Mouse (Mus musculus): Measurements from ENCODE around the gene Vmn2r103. TPM values are rescaled to one million over a fixed set of nuclear protein-coding genes. Genes with fewer than 3 reads are reported as not detected.

Vmn2r103 gene
- not detected in 2 replicates for polyA plus RNA-seq (2015; fragmentation: Nextera tagmentation; extraction: Ambion mirVana)

DNA sequence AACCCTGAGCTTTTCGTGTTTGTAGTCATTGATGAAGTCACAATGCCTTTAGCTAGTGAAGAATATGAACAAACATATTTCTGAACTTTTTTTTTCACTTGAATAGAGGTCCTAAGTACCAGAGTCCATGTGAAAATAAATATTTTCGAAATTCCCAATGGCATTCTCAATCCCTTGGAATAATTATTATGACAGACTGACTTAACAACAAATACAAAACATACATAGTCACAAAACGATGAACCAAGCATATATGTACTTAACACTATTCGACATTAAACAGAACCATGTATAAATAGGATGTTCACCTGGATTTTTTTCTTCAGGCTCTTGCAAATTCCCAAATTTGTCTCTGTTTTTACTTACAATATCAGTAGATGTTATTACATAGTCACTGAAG lies at the start of gene Vmn2r103:
Gene Vmn2r103 (plus strand): TSS at position 301 of the 400 bp plus-strand sequence.
- Histone ChIP-seq H3K4me3 (no peak within 1 kb of the TSS), H3K9me3 (no peaks in the 10 kb centered on the region), H3K4me2 (no peak within 1 kb of the TSS), H3K27me3 (no peaks in the 10 kb centered on the region), H3K27ac (no peak within 1 kb of the TSS), H3K9ac (no peak within 1 kb of the TSS), H3K36me3 (no peaks in the 10 kb centered on the region), H3K4me1 (no peaks in the 10 kb centered on the region)
- 50% methylated on average over 4 of the region's 4 CpGs for WGBS
- no peak for ATAC-seq (ENCODE audit: insufficient number of reproducible peaks, low FRiP score, low TSS enrichment, low read depth)

DNA sequence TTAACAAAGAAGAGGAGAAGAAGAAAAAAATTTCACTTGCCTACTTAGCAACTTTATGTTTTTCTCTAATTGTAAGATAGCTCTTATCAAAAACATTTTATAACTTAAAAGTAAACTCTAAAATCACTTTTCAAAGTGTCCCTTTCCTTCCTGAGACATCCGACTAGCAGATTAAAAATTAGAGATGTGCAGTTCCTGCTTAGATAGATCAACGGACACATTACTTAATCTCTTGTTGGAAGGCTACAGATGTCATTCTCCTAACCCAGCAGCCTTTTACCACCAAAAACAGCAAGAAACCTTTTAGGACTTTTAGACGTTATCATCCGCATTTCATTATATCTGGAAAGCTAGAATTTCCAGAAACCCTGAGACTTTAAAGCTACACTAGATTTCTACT lies 5.8 kb downstream of the Vmn2r103 start:
- Histone ChIP-seq H3K9me3 (no peaks in the 10 kb centered on the region), H3K9ac (no peak overlapping the region), H3K4me3 (no peak overlapping the region), H3K27me3 (no peaks in the 10 kb centered on the region), H3K36me3 (no peaks in the 10 kb centered on the region), H3K27ac (no peak overlapping the region), H3K4me2 (no peak overlapping the region), H3K4me1 (no peaks in the 10 kb centered on the region)
- WGBS = 84% methylated on average over 4 of the region's 4 CpGs
- ATAC-seq (ENCODE audit: insufficient number of reproducible peaks, low FRiP score, low TSS enrichment, low read depth) = no peak

DNA sequence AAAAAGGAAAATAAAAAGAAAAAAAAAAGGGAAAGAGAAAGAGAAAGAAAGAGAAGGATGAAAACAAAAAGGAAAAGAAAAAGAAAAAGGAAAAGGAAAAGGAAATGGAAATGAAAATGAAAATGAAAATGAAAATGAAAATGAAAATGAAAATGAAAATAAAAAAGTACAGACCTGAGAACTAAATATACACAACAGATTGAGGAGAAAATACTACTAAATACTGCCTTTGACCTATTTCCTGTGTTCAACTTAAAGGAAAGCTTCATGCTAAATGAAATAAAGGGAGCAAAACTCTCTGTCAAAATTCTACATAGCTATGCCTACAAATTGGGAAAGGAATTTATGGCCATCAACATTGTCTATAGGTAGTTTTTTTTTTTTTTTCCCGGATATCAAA lies 16.1 kb downstream of the Vmn2r103 start:
- Histone ChIP-seq H3K9ac (no peak overlapping the region), H3K27me3 (no peaks in the 10 kb centered on the region), H3K27ac (no peak overlapping the region), H3K36me3 (no peaks in the 10 kb centered on the region), H3K4me1 (no peaks in the 10 kb centered on the region), H3K4me2 (no peak overlapping the region), H3K9me3 (no peaks in the 10 kb centered on the region), H3K4me3 (no peak overlapping the region)
- no peak for ATAC-seq (ENCODE audit: insufficient number of reproducible peaks, low FRiP score, low TSS enrichment, low read depth)
- WGBS = 69% methylated on average over 1 of the region's 1 CpGs

Other genes with a start within 250 kb of the Vmn2r103 start
- not detected in 2 replicates for gene Vmn2r101, start 196.1 kb upstream of the Vmn2r103 start, polyA plus RNA-seq (2015; fragmentation: Nextera tagmentation; extraction: Ambion mirVana)
- gene Vmn2r102, start 113.0 kb upstream of the Vmn2r103 start, polyA plus RNA-seq (2015; fragmentation: Nextera tagmentation; extraction: Ambion mirVana) = not detected in 2 replicates

All from limb, embryonic 15.5 days (tissue).